Mouse (Mus musculus) myocyte (in vitro differentiated cells): ENCODE data around the gene Prps2. TPM values are rescaled to one million over a fixed set of nuclear protein-coding genes. Genes with fewer than 3 reads are reported as not detected.
"Not testable (repeated sequence)": the region's sequence is repeated elsewhere in the genome, so short reads cannot be mapped to it uniquely, and the experiment has no call there.

Source experiments
- H3K27me3 ChIP-seq: one replicate; pipeline ENCODE4 v1.6.1; 2011; ENCODE audit not compliant: control insufficient read depth, insufficient read depth, insufficient read length
- H3K36me3 ChIP-seq: one replicate; pipeline ENCODE4 v1.6.1; 2011; ENCODE audit not compliant: control insufficient read depth, insufficient read depth
- H3K4me2 ChIP-seq: one replicate; pipeline ENCODE4 v1.6.1; 2011; ENCODE audit warnings: low read depth, control low read depth
- H3K4me3 ChIP-seq: one replicate; pipeline ENCODE4 v1.5.1; 2011; ENCODE audit warnings: mild to moderate bottlenecking, control low read depth, moderate library complexity
- H3K79me2 ChIP-seq: one replicate; pipeline ENCODE4 v1.6.1; 2011; ENCODE audit not compliant: control insufficient read depth, insufficient read depth
- H3ac ChIP-seq: one replicate; pipeline ENCODE4 v1.6.1; 2011; ENCODE audit not compliant: control insufficient read depth, insufficient read length
- CEBPB ChIP-seq: IDR thresholded peaks from 2 replicates; pipeline ENCODE4 v1.6.1; 2011; ENCODE audit warnings: mild to moderate bottlenecking, moderate library complexity; ENCODE audit not compliant: poor library complexity, insufficient read depth, severe bottlenecking
- E2F4 ChIP-seq: IDR thresholded peaks from one replicate; pipeline ENCODE4 v1.6.1; 2011; ENCODE audit warnings: mild to moderate bottlenecking, control low read depth, moderate library complexity; ENCODE audit not compliant: insufficient read depth
- MAX ChIP-seq: IDR thresholded peaks from one replicate; pipeline ENCODE4 v1.6.1; 2011; ENCODE audit warnings: low read depth, mild to moderate bottlenecking, control low read depth
- MYOD1 ChIP-seq, 3 experiments: IDR thresholded peaks; one replicate each; pipeline ENCODE4 v1.6.1; 2011; ENCODE audit warnings: control low read depth in 2 of 3, low read depth in 2 of 3, mild to moderate bottlenecking in 2 of 3, moderate library complexity in 1 of 3; ENCODE audit not compliant: insufficient read length in 2 of 3, control insufficient read depth in 1 of 3
- MYOG ChIP-seq, 3 experiments: IDR thresholded peaks; one replicate each; pipeline ENCODE4 v1.6.1; 2011; ENCODE audit warnings: control low read depth in 2 of 3, low read depth in 2 of 3, mild to moderate bottlenecking in 2 of 3; ENCODE audit not compliant: insufficient read length in 2 of 3, control insufficient read depth in 1 of 3, insufficient read depth in 1 of 3
- POLR2A ChIP-seq: IDR thresholded peaks from one replicate; pipeline ENCODE4 v1.6.1; 2011; ENCODE audit warnings: low read depth, mild to moderate bottlenecking, control low read depth, moderate library complexity; ENCODE audit not compliant: insufficient read length
- POLR2AphosphoS2 ChIP-seq: IDR thresholded peaks from one replicate; pipeline ENCODE4 v1.6.1; 2011; ENCODE audit warnings: low read depth, control low read depth; ENCODE audit not compliant: insufficient read length
- REST ChIP-seq: IDR thresholded peaks from one replicate; pipeline ENCODE4 v1.6.1; 2011; ENCODE audit warnings: mild to moderate bottlenecking, control low read depth, moderate library complexity; ENCODE audit not compliant: insufficient read depth, insufficient read length
- SRF ChIP-seq: IDR thresholded peaks from one replicate; pipeline ENCODE4 v1.6.1; 2011; ENCODE audit warnings: low read depth; ENCODE audit not compliant: control insufficient read depth, insufficient read length
- TCF12 ChIP-seq: IDR thresholded peaks from one replicate; pipeline ENCODE4 v1.6.1; 2011; ENCODE audit warnings: mild to moderate bottlenecking, control low read depth; ENCODE audit not compliant: poor library complexity, insufficient read depth, severe bottlenecking
- TCF3 ChIP-seq: IDR thresholded peaks from one replicate; pipeline ENCODE4 v1.6.1; 2011; ENCODE audit warnings: low read depth, control low read depth; ENCODE audit not compliant: insufficient read length
- USF1 ChIP-seq: IDR thresholded peaks from one replicate; pipeline ENCODE4 v1.6.1; 2011; ENCODE audit warnings: low read depth, mild to moderate bottlenecking, control low read depth, moderate library complexity
- polyA plus RNA-seq: library from polyadenylated mRNA; unstranded; fragments of >200 nt; fragmentation: generic; extraction: Trizol; gene quantifications from one replicate; pipeline ENCODE4 v1.2.1, GENCODE M21; 2012; ENCODE audit warnings: missing spikeins

The Prps2 gene
- polyA plus RNA-seq, 1 experiment: 2.7 TPM

GRCm38 (mm10) chrX:167381583-167382046 lies 934 bp downstream of the Prps2 start:
- peak overlapping the region; percentile 35 for H3K4me3 ChIP-seq
- no peaks in the 10 kb centered on the region for H3K79me2 ChIP-seq
- TF ChIP-seq CEBPB (no peak), REST (no peak), TCF3 (no peak), TCF12 (no peak), POLR2AphosphoS2 (no peak), MAX (no peak), SRF (no peak), E2F4 (no peak), MYOG (IDR thresholded peaks at IDR 0.05; ENCODE audit: control insufficient read depth in 1 of 3, insufficient read depth in 1 of 3, insufficient read length in 2 of 3, low read depth in 2 of 3) (no peak), MYOD1 (IDR thresholded peaks at IDR 0.05; ENCODE audit: control insufficient read depth in 1 of 3, insufficient read length in 2 of 3, low read depth in 2 of 3) (no peak), POLR2A (no peak), USF1 (no peak)
- H3ac ChIP-seq: peak overlapping the region; percentile 27
- H3K27me3 ChIP-seq: no peaks in the 10 kb centered on the region
- H3K4me2 ChIP-seq: peak overlapping the region; percentile 76
- H3K36me3 ChIP-seq: no peaks in the 10 kb centered on the region

GRCm38 (mm10) chrX:167380073-167380472 lies 2.5 kb downstream of the Prps2 start:
- Histone ChIP-seq H3K4me3 (no peak overlapping the region), H3K27me3 (no peaks in the 10 kb centered on the region), H3K4me2 (no peak overlapping the region), H3ac (no peak overlapping the region), H3K36me3 (no peaks in the 10 kb centered on the region), H3K79me2 (no peaks in the 10 kb centered on the region)
- TF ChIP-seq TCF3: no peak
- TF ChIP-seq MYOD1 (IDR thresholded peaks at IDR 0.05; ENCODE audit: control insufficient read depth in 1 of 3, insufficient read length in 2 of 3, low read depth in 2 of 3): no peak
- no peak for TF ChIP-seq POLR2A
- TF ChIP-seq TCF12: no peak
- TF ChIP-seq REST: no peak
- no peak for TF ChIP-seq USF1
- no peak for TF ChIP-seq MYOG (IDR thresholded peaks at IDR 0.05; ENCODE audit: control insufficient read depth in 1 of 3, insufficient read depth in 1 of 3, insufficient read length in 2 of 3, low read depth in 2 of 3)
- no peak for TF ChIP-seq E2F4
- TF ChIP-seq MAX: no peak

GRCm38 (mm10) chrX:167361231-167361630 lies 21.3 kb downstream of the Prps2 start:
- H3K4me3 ChIP-seq, H3K4me2 ChIP-seq, H3K27me3 ChIP-seq, H3ac ChIP-seq, H3K36me3 ChIP-seq, H3K79me2 ChIP-seq: not testable (repeated sequence)

DNA sequence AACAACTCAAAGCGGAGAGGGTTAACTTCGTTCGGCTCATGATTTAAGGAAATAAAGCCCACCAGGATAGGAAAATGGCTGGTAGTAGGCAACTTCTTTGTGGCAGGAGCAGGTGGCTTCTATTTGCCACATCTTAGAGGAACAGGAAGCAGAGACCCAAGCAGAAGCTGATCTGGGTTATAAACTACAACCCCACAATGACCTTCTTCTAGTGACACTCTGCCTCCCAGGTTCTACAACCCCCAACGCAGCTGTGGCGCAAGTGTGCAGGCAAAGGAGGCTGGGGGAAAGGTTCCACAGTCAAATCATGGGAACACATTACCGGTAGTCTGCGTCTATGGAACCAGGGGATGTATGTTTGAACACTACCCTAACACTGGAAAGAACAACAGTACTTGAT lies 22.8 kb downstream of the Prps2 start:
- no peak overlapping the region for H3K4me3 ChIP-seq
- no peaks in the 10 kb centered on the region for H3K27me3 ChIP-seq
- H3K79me2 ChIP-seq: no peaks in the 10 kb centered on the region
- no peak overlapping the region for H3K4me2 ChIP-seq
- H3ac ChIP-seq: no peak overlapping the region
- H3K36me3 ChIP-seq: no peaks in the 10 kb centered on the region
- TF ChIP-seq POLR2AphosphoS2 (no peak), TCF12 (no peak), CEBPB (no peak), REST (no peak), SRF (no peak), POLR2A (no peak)

GRCm38 (mm10) chrX:167357415-167357814 lies 25.1 kb downstream of the Prps2 start:
- TF ChIP-seq MAX: no peak
- no peak for TF ChIP-seq POLR2AphosphoS2
- no peak for TF ChIP-seq SRF
- TF ChIP-seq CEBPB: no peak
- TF ChIP-seq USF1: no peak
- TF ChIP-seq MYOD1 (IDR thresholded peaks at IDR 0.05; ENCODE audit: control insufficient read depth in 1 of 3, insufficient read length in 2 of 3, low read depth in 2 of 3): no peak
- no peak for TF ChIP-seq TCF12
- no peak for TF ChIP-seq TCF3
- no peak for TF ChIP-seq E2F4
- no peak for TF ChIP-seq MYOG (IDR thresholded peaks at IDR 0.05; ENCODE audit: control insufficient read depth in 1 of 3, insufficient read depth in 1 of 3, insufficient read length in 2 of 3, low read depth in 2 of 3)
- no peak for TF ChIP-seq REST
- no peak for TF ChIP-seq POLR2A
- Histone ChIP-seq H3K79me2 (no peaks in the 10 kb centered on the region), H3K27me3 (no peaks in the 10 kb centered on the region), H3ac (no peak overlapping the region), H3K4me2 (no peak overlapping the region), H3K4me3 (no peak overlapping the region), H3K36me3 (no peaks in the 10 kb centered on the region)
